Mouse (Mus musculus) midbrain, embryonic 14.5 days (tissue): Measurements from ENCODE around the gene Ninj1. TPM values are rescaled to one million over a fixed set of nuclear protein-coding genes. Genes with fewer than 3 reads are reported as not detected.

Experiments
- ATAC-seq: fragments of 200-750 bp; cut with Nextera tagmentation; 2 replicates; pipeline ENCODE4 v1.8.0; 2017; ENCODE audit warnings: moderate number of reproducible peaks, moderate library complexity; ENCODE audit not compliant: low FRiP score, low TSS enrichment
- DNase-seq: peaks from one replicate; pipeline ENCODE4 v3.0.0-alpha.2; 2015
- H3K27ac ChIP-seq: fragments of 300-500 bp; sonication (generic); replicated peaks from 2 replicates; pipeline ENCODE4 v1.5.1; 2014; ENCODE audit warnings: mild to moderate bottlenecking, low read depth, low read length, moderate library complexity
- H3K27me3 ChIP-seq: fragments of 300-500 bp; sonication (generic); 2 replicates; pipeline ENCODE4 v1.6.1; 2014; ENCODE audit warnings: low read length, control low read depth, mixed read lengths; ENCODE audit not compliant: control insufficient read depth, insufficient read depth
- H3K36me3 ChIP-seq: fragments of 300-500 bp; sonication (generic); 2 replicates; pipeline ENCODE4 v1.6.1; 2014; ENCODE audit warnings: low read length, control low read depth; ENCODE audit not compliant: control insufficient read depth, insufficient read depth
- H3K4me1 ChIP-seq: fragments of 300-500 bp; sonication (generic); 2 replicates; pipeline ENCODE4 v1.6.1; 2014; ENCODE audit warnings: mild to moderate bottlenecking, antibody characterized with exemption, low read length, control low read depth; ENCODE audit not compliant: control insufficient read depth, insufficient read depth
- H3K4me2 ChIP-seq: fragments of 300-500 bp; sonication (generic); 2 replicates; pipeline ENCODE4 v1.6.1; 2014; ENCODE audit warnings: mild to moderate bottlenecking, low read length, moderate library complexity
- H3K4me3 ChIP-seq: fragments of 300-500 bp; sonication (generic); replicated peaks from 2 replicates; pipeline ENCODE4 v1.5.1; 2014; ENCODE audit warnings: low read depth, low read length
- H3K9ac ChIP-seq: fragments of 300-500 bp; sonication (generic); replicated peaks from 2 replicates; pipeline ENCODE4 v1.6.1; 2014; ENCODE audit warnings: mild to moderate bottlenecking, low read length, moderate library complexity
- H3K9me3 ChIP-seq: fragments of 300-500 bp; sonication (generic); 2 replicates; pipeline ENCODE4 v1.6.1; 2016; ENCODE audit warnings: low read length, control low read depth, mixed read lengths; ENCODE audit not compliant: control insufficient read depth
- WGBS: fragments of 180-500 bp; shearing (Covaris S2); extraction: QIAGEN DNeasy Blood & Tissue Kit; methylation state at CpG from one replicate; pipeline ENCODE4 v1.1.7; 2014; 5-methylcytosine and 5-hydroxymethylcytosine counted together
- polyA plus RNA-seq: library from polyadenylated mRNA; unstranded; fragments of >200 nt; fragmentation: Nextera tagmentation; extraction: Ambion mirVana; gene quantifications from 2 replicates; pipeline ENCODE4 v1.2.1, GENCODE M21; 2014

The Ninj1 gene
- polyA plus RNA-seq, 1 experiment from 2014 or later, result 22.0 TPM

DNA sequence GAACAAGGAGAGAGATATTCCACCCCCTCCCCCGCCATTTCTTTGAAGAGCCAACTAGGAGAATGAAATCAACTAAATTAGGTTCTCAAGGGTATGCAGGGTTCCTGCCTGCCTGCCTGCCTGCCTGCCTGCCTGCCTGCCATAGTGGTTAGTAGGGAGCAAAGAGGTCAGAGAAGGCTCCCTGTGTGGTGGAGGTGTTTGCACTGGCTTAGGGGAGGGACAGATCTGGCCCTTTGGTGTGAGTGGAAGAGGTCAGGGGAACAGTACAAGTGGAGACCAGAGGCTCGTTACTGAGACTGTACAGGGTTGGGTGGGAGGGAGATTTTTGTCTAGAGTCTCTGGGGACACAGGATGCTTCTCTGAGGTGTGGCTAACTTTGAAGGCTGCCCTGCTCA is 1.7 kb downstream of the Ninj1 start:
- WGBS, result 59% methylated on average over 2 of the region's 2 CpGs
- H3K36me3 ChIP-seq, result no peaks in the 10 kb centered on the region

DNA sequence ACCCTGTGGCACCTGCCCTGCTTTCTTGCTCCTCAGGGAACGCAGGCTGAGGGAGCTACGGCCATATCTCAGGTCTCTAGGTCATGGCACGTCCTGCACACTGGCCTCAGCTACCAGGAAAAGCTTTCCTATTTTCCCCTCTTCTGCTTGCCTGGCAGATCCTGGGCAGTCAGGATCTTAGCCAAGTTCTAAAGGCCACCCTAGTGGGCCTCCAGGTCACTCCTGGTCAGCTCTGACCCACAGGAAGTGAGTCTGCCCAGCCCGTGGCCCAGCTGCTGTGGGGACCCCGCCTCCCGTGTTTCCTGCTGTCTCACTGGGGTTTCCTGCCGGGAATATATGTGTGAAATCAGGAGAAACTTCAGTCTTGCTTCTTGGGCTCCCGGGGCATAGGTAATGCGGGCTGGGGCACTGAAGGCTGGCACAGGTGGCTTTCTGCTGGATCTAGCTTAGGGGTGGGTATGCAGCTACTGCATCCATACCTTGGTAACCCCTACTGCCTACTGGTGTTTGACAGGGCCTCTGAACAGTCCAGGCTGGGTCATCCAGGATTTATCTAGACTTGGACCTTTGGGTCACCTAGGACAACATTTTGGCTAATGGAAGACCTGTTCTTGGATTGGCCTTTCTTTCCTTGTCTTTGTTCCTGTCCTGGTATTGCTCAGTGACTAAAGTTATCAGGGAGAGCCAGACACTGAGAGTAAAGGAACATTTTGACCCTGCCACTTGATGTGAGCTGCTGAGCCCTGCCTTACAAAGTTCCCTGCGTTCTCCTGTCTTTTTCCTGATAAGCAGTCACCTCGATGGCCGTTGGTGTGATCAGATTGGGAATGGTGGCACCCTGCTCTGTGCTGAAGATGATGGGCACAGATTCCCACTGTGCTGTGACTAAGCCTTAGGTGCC is 2.9 kb downstream of the Ninj1 start:
- Histone ChIP-seq H3K36me3 (no peaks in the 10 kb centered on the region), H3K4me1 (peaks cover 10% of the 10 kb centered on the region), H3K9me3 (no peaks in the 10 kb centered on the region), H3K4me2 (no peak overlapping the region), H3K4me3 (no peak overlapping the region), H3K27ac (no peak overlapping the region), H3K9ac (no peak overlapping the region), H3K27me3 (no peaks in the 10 kb centered on the region)
- WGBS, result 84% methylated on average over 12 of the region's 12 CpGs
- DNase-seq (no peak), ATAC-seq (no peak)

More for the DNA sequence above, 1.7 kb downstream of the Ninj1 start:
- no peaks in the 10 kb centered on the region for H3K9me3 ChIP-seq
- ATAC-seq (no peak), DNase-seq (no peak)
- H3K4me2 ChIP-seq, result no peak overlapping the region
- no peak overlapping the region for H3K9ac ChIP-seq
- H3K4me3 ChIP-seq, result no peak overlapping the region
- peaks cover 10% of the 10 kb centered on the region for H3K4me1 ChIP-seq
- no peaks in the 10 kb centered on the region for H3K27me3 ChIP-seq
- no peak overlapping the region for H3K27ac ChIP-seq

DNA sequence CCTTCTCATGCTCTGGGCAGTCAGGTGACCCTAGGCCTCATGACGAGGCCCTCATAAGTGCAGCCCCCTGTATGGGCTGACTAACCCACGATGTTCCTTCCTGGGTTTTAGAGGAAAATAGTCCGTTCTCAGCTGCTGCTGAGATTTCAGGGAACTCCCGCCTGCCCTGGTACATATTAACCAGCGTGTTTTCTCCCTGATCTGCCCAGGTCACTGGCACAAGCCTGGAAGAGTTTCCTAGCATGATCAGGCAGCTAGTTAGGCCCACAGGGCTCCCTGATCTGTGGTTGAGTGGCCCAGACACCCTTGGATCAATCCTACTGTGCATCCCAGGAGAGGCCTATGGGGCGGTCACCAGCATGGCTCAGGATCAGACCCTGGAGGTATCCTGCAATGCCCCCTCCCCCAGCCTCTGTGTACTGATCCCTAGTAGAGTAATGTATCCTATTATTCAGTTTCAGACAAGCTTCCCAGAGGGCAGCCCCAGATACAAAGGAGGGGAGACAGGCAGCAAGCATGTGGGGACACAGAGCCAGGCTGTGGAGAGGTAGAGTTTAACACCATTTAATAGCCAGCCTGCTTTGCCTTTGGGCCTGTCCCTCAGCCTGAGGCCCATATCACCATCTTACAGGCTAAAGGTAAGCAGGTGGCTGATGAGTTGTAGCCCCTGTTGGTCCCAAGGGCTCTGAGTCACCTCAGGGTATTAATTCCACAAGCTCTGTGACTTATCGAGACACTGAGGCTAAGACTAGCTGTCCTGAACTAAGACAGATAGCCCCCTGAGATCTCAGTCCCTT is 3.8 kb downstream of the Ninj1 start:
- Histone ChIP-seq H3K4me1 (peaks cover 10% of the 10 kb centered on the region), H3K9me3 (no peaks in the 10 kb centered on the region), H3K4me2 (no peak overlapping the region), H3K27ac (no peak overlapping the region), H3K9ac (0 out of 2 replicates have a peak overlapping the region, but pooled peaks have one; percentile 10), H3K27me3 (no peaks in the 10 kb centered on the region), H3K36me3 (no peaks in the 10 kb centered on the region), H3K4me3 (no peak overlapping the region)
- DNase-seq (no peak), ATAC-seq (no peak)
- 75% methylated on average over 7 of the region's 7 CpGs for WGBS

DNA sequence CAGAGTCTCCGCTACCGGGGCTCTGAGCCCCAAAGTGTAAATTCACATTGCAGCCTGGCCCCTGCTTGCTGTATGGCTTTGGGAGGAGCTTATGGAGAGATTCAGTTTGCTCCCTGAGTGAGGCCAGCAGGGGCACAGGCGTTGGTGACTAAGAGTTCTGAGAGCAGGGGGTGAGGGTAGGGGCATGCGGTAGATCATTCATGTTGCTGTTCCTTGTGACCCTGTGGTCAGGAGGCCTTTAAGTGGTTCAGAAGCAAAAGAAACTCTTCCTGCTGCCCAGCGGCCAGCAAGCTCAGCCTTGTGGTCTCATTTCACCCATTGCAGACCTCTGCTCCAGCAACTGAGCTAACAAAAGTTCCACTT is 4.4 kb downstream of the Ninj1 start:
- H3K9ac ChIP-seq, result no peak overlapping the region

DNA sequence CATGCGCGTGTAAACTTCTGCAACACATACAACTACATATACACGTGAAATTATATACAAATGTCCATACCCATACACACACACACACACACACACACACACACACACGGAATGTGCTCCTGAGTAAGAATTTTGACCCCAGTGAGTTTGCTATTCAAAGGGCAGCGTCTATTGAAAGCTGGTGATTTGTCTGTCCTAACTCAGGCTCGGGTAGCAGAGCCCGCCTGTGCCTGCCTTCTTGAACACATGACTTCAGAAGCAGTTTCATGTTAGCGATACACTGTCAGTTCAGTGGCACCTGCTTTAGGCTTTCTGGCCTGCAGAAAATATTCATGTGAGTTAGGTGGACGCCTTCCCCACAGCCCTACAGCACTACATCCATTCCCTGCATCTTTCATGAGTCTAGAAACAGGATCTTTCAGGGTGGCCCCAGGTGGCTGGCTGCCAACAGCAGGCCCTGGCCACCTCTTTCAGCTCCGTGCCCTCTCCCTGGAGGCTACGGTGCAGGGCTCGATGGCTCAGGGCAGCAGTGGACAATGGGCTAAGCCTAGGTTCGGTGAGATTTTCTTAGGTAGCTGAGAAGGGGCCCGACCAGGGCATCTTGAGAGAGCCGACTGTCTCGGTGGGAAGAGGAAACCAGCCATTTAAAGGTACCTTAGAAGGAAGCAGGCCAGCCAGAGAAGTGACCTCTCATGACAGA is 5.0 kb downstream of the Ninj1 start:
- WGBS, result 78% methylated on average over 16 of the region's 16 CpGs
- no peak overlapping the region for H3K9ac ChIP-seq
- no peaks in the 10 kb centered on the region for H3K36me3 ChIP-seq
- ATAC-seq (no peak), DNase-seq (no peak)
- H3K4me1 ChIP-seq, result peaks cover 10% of the 10 kb centered on the region; the same call in 1 of the 2 replicates
- no peak overlapping the region for H3K4me3 ChIP-seq
- H3K27ac ChIP-seq, result no peak overlapping the region
- H3K9me3 ChIP-seq, result no peaks in the 10 kb centered on the region
- no peaks in the 10 kb centered on the region for H3K27me3 ChIP-seq
- H3K4me2 ChIP-seq, result no peak overlapping the region

More for the DNA sequence above, 4.4 kb downstream of the Ninj1 start:
- no peak overlapping the region for H3K27ac ChIP-seq
- H3K27me3 ChIP-seq, result no peaks in the 10 kb centered on the region
- ATAC-seq (no peak), DNase-seq (no peak)
- H3K4me1 ChIP-seq, result peaks cover 10% of the 10 kb centered on the region
- H3K9me3 ChIP-seq, result no peaks in the 10 kb centered on the region
- 59% methylated on average over 5 of the region's 5 CpGs for WGBS
- H3K36me3 ChIP-seq, result no peaks in the 10 kb centered on the region
- H3K4me3 ChIP-seq, result no peak overlapping the region
- no peak overlapping the region for H3K4me2 ChIP-seq

DNA sequence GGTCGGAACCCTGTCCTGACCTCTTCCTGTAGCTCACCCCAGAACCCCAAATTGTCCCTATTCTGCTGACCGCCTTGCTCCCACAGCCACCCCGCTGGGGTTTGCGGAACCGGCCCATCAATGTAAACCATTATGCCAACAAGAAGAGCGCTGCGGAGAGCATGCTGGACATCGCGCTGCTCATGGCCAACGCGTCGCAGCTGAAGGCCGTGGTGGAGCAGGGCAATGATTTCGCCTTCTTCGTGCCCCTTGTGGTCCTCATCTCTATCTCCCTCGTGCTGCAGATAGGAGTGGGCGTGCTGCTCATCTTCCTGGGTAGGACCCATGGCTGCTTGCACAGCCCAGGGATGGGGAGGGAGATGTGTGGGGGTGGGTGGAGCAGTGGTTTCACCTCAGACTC is 6.4 kb downstream of the Ninj1 start:
- no peak overlapping the region for H3K9ac ChIP-seq
- WGBS, result 95% methylated on average over 17 of the region's 17 CpGs
- H3K4me1 ChIP-seq, result no peaks in the 10 kb centered on the region
- H3K4me3 ChIP-seq, result no peak overlapping the region
- ATAC-seq, result no peak
- no peak overlapping the region for H3K27ac ChIP-seq
- no peaks in the 10 kb centered on the region for H3K36me3 ChIP-seq
- no peak overlapping the region for H3K4me2 ChIP-seq
- no peaks in the 10 kb centered on the region for H3K9me3 ChIP-seq
- no peak for DNase-seq
- H3K27me3 ChIP-seq, result no peaks in the 10 kb centered on the region

DNA sequence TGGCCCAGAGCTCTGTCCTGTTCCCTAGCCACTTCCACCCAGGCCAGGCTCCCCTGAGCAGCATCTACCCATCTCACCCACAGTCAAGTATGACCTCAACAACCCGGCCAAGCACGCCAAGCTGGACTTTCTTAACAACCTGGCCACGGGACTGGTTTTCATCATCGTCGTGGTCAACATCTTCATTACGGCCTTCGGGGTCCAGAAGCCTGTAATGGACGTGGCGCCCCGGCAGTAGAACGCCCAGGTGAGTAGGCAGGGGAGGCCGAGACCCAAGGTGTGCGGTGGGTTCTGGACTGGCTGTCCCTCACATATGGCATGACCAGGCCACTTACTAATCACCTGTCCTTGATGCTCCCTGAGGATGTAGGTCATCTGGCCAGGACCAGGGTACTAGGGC is 7.5 kb downstream of the Ninj1 start:
- no peak overlapping the region for H3K27ac ChIP-seq
- H3K9ac ChIP-seq, result no peak overlapping the region
- H3K9me3 ChIP-seq, result no peaks in the 10 kb centered on the region
- no peak for ATAC-seq
- no peak overlapping the region for H3K4me2 ChIP-seq
- H3K36me3 ChIP-seq, result no peaks in the 10 kb centered on the region
- WGBS, result 94% methylated on average over 13 of the region's 13 CpGs
- DNase-seq, result no peak
- no peaks in the 10 kb centered on the region for H3K4me1 ChIP-seq
- H3K27me3 ChIP-seq, result no peaks in the 10 kb centered on the region
- no peak overlapping the region for H3K4me3 ChIP-seq

DNA sequence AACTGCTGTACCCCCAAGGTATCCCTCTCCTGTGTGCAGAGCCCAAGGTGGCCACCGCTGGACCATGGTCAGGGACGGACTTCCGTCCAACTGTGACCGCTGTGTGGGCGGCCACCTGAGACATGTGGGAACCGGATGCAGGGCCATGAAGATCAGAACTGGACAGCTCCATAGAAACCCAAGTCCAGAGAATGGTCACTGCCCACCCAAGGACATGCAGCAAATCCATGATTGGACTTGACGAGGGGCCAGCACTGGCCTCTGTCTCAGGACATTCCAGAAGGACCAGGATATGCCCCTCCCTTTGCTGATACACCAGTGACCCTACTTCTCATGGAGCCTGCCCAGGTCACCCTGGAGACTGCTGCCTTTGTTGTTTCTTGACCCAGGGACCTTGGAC is 8.4 kb downstream of the Ninj1 start:
- WGBS, result 92% methylated on average over 7 of the region's 7 CpGs
- Histone ChIP-seq H3K27ac (no peak overlapping the region), H3K4me1 (no peaks in the 10 kb centered on the region), H3K4me3 (no peak overlapping the region), H3K4me2 (no peak overlapping the region), H3K36me3 (no peaks in the 10 kb centered on the region), H3K9me3 (no peaks in the 10 kb centered on the region), H3K9ac (no peak overlapping the region), H3K27me3 (no peaks in the 10 kb centered on the region)
- ATAC-seq (no peak), DNase-seq (no peak)
